Mouse (Mus musculus) liver, adult 2 months (tissue): ENCODE data around the gene Bicdl1. TPM values are rescaled to one million over a fixed set of nuclear protein-coding genes. Genes with fewer than 3 reads are reported as not detected.

ENCODE experiments used
- DNase-seq: peaks from one replicate; pipeline ENCODE4 v3.0.0-alpha.2; 2011; ENCODE audit warnings: low read depth, low spot score; ENCODE audit errors: extremely low read depth
- H3K27ac ChIP-seq: fragments of 200-500 bp; replicated peaks from 2 replicates; pipeline ENCODE4 v1.5.1; 2012; ENCODE audit warnings: low read depth, mild to moderate bottlenecking, control low read depth, inconsistent platforms, low read length; ENCODE audit not compliant: insufficient read depth
- H3K27me3 ChIP-seq: fragments of 200-500 bp; 2 replicates; pipeline ENCODE4 v1.6.1; 2012; ENCODE audit warnings: mild to moderate bottlenecking, moderate library complexity, low read length, inconsistent platforms; ENCODE audit not compliant: control insufficient read depth, insufficient read depth
- H3K36me3 ChIP-seq: fragments of 200-500 bp; 2 replicates; pipeline ENCODE4 v1.6.1; 2012; ENCODE audit warnings: low read length, inconsistent platforms; ENCODE audit not compliant: control insufficient read depth, insufficient read depth
- H3K4me1 ChIP-seq: fragments of 200-500 bp; 2 replicates; pipeline ENCODE4 v1.6.1; 2011; ENCODE audit warnings: low read length; ENCODE audit not compliant: control insufficient read depth, insufficient read depth
- H3K4me3 ChIP-seq: fragments of 200-500 bp; 2 replicates; pipeline ENCODE4 v1.5.1; 2011; ENCODE audit warnings: low read depth, mild to moderate bottlenecking, control low read depth, low read length, moderate library complexity; ENCODE audit not compliant: insufficient read depth
- H3K79me2 ChIP-seq: fragments of 200-500 bp; 2 replicates; pipeline ENCODE4 v1.6.1; 2012; ENCODE audit warnings: inconsistent platforms, mild to moderate bottlenecking, low read length, moderate library complexity; ENCODE audit not compliant: control insufficient read depth, insufficient read depth
- H3K9ac ChIP-seq: fragments of 200-500 bp; 2 replicates; pipeline ENCODE4 v1.6.1; 2012; ENCODE audit warnings: low read depth, mild to moderate bottlenecking, control low read depth, inconsistent platforms, low read length
- CTCF ChIP-seq: fragments of 200-500 bp; IDR thresholded peaks from 2 replicates; pipeline ENCODE4 v1.5.1; 2011; ENCODE audit warnings: low read depth, low read length, control low read depth
- POLR2A ChIP-seq: fragments of 200-500 bp; IDR thresholded peaks from 2 replicates; pipeline ENCODE4 v1.6.1; 2011; ENCODE audit warnings: low read length, control low read depth; ENCODE audit not compliant: insufficient read depth; ENCODE audit errors: extremely low read depth
- WGBS: fragments of 180-500 bp; shearing (Covaris S2); methylation state at CpG from one replicate; pipeline ENCODE4 v1.1.7; 2018; 5-methylcytosine and 5-hydroxymethylcytosine counted together
- polyA plus RNA-seq: library from polyadenylated mRNA; depleted of rRNA; stranded (reverse); fragments of >200 nt; gene quantifications from 2 replicates; pipeline ENCODE4 v1.2.3, GENCODE M21; 2012
- total RNA-seq: library from RNA; depleted of rRNA; stranded (reverse); fragments of >200 nt; gene quantifications from 2 replicates; pipeline ENCODE4 v1.2.3, GENCODE M21; 2014

Gene Bicdl1
- total and polyA plus RNA-seq, 2 experiments: 1.1 to 3.1 TPM

- Histone ChIP-seq H3K4me1 (no peaks in the 10 kb centered on the region), H3K27me3 (0 out of 2 replicates have a peak, but pooled peaks cover 3% of the 10 kb centered on the region), H3K4me3 (no peak overlapping the region), H3K27ac (no peak overlapping the region), H3K36me3 (no peaks in the 10 kb centered on the region), H3K79me2 (no peaks in the 10 kb centered on the region), H3K9ac (no peak overlapping the region)
- TF ChIP-seq CTCF (no peak), POLR2A (no peak)
- WGBS: 73% methylated on average over 4 of the region's 4 CpGs
- DNase-seq: no peak
Measured at GRCm38 (mm10) chr5:115701215-115701614, 30.2 kb downstream of the Bicdl1 start.

GRCm38 (mm10) chr5:115696811-115697210, 34.6 kb downstream of the Bicdl1 start:
- Histone ChIP-seq H3K27me3 (0 out of 2 replicates have a peak, but pooled peaks cover 3% of the 10 kb centered on the region), H3K79me2 (no peaks in the 10 kb centered on the region), H3K4me1 (no peaks in the 10 kb centered on the region), H3K9ac (no peak overlapping the region), H3K4me3 (no peak overlapping the region), H3K36me3 (no peaks in the 10 kb centered on the region), H3K27ac (no peak overlapping the region)
- WGBS: 88% methylated on average over 5 of the region's 5 CpGs
- TF ChIP-seq CTCF: no peak
- TF ChIP-seq POLR2A: no peak
- no peak for DNase-seq

- Histone ChIP-seq H3K4me1 (no peaks in the 10 kb centered on the region), H3K27ac (no peak overlapping the region), H3K79me2 (no peaks in the 10 kb centered on the region), H3K27me3 (0 out of 2 replicates have a peak, but pooled peaks cover 3% of the 10 kb centered on the region), H3K36me3 (no peaks in the 10 kb centered on the region), H3K9ac (no peak overlapping the region), H3K4me3 (no peak overlapping the region)
- no peak for DNase-seq
- WGBS: 84% methylated on average over 6 of the region's 6 CpGs
- TF ChIP-seq CTCF (no peak), POLR2A (no peak)
Measured at GRCm38 (mm10) chr5:115695191-115695770, 36.1 kb downstream of the Bicdl1 start.

- TF ChIP-seq POLR2A: no peak
- no peak for TF ChIP-seq CTCF
- no peaks in the 10 kb centered on the region for H3K79me2 ChIP-seq
Measured at GRCm38 (mm10) chr5:115693271-115693670, 38.1 kb downstream of the Bicdl1 start.

GRCm38 (mm10) chr5:115686716-115687115, 44.7 kb downstream of the Bicdl1 start:
- Histone ChIP-seq H3K79me2 (no peaks in the 10 kb centered on the region), H3K36me3 (no peaks in the 10 kb centered on the region), H3K27ac (no peak overlapping the region), H3K27me3 (no peaks in the 10 kb centered on the region), H3K4me1 (no peaks in the 10 kb centered on the region), H3K4me3 (no peak overlapping the region), H3K9ac (no peak overlapping the region)
- no peak for DNase-seq
- WGBS: 77% methylated on average over 7 of the region's 7 CpGs
- TF ChIP-seq CTCF (no peak), POLR2A (no peak)

More at GRCm38 (mm10) chr5:115693271-115693670, 38.1 kb downstream of the Bicdl1 start:
- Histone ChIP-seq H3K27ac (no peak overlapping the region), H3K9ac (no peak overlapping the region), H3K36me3 (no peaks in the 10 kb centered on the region), H3K4me3 (no peak overlapping the region), H3K27me3 (no peaks in the 10 kb centered on the region), H3K4me1 (no peaks in the 10 kb centered on the region)
- DNase-seq: no peak
- 58% methylated on average over 3 of the region's 3 CpGs for WGBS

GRCm38 (mm10) chr5:115685126-115685525, 46.3 kb downstream of the Bicdl1 start:
- H3K9ac ChIP-seq: no peak overlapping the region
- H3K79me2 ChIP-seq: no peaks in the 10 kb centered on the region
- H3K27ac ChIP-seq: no peak overlapping the region
- no peak for DNase-seq
- WGBS: 91% methylated on average over 10 of the region's 10 CpGs
- H3K4me1 ChIP-seq: no peaks in the 10 kb centered on the region
- no peaks in the 10 kb centered on the region for H3K36me3 ChIP-seq
- H3K4me3 ChIP-seq: no peak overlapping the region
- H3K27me3 ChIP-seq: no peaks in the 10 kb centered on the region
- TF ChIP-seq CTCF: no peak
- TF ChIP-seq POLR2A: no peak
